Mouse (Mus musculus) limb, embryonic 14.5 days (tissue): ENCODE results near the gene Polr2a. TPM values are rescaled to one million over a fixed set of nuclear protein-coding genes. Genes with fewer than 3 reads are reported as not detected.
A peak's percentile ranks its signal among the peaks of the same experiment; 100 is the strongest.

Experiments used
- ATAC-seq: fragments of 200-750 bp; cut with Nextera tagmentation; 2 replicates; pipeline ENCODE4 v1.8.0; 2017; ENCODE audit warnings: low read depth, moderate number of reproducible peaks, moderate TSS enrichment; ENCODE audit not compliant: low FRiP score
- DNase-seq: peaks from one replicate; pipeline ENCODE4 v3.0.0-alpha.2; 2015; ENCODE audit warnings: low spot score
- H3K27ac ChIP-seq: fragments of 300-500 bp; sonication (generic); replicated peaks from 2 replicates; pipeline ENCODE4 v1.5.1; 2014; ENCODE audit warnings: low read depth, mild to moderate bottlenecking, low read length, moderate library complexity, mixed read lengths
- H3K27me3 ChIP-seq: fragments of 300-500 bp; sonication (generic); 2 replicates; pipeline ENCODE4 v1.6.1; 2014; ENCODE audit warnings: low read length, mixed read lengths; ENCODE audit not compliant: control insufficient read depth, insufficient read depth
- H3K36me3 ChIP-seq: fragments of 300-500 bp; sonication (generic); 2 replicates; pipeline ENCODE4 v1.6.1; 2014; ENCODE audit warnings: mild to moderate bottlenecking, low read length, moderate library complexity, mixed read lengths; ENCODE audit not compliant: control insufficient read depth, insufficient read depth
- H3K4me1 ChIP-seq: fragments of 300-500 bp; sonication (generic); 2 replicates; pipeline ENCODE4 v1.6.1; 2014; ENCODE audit warnings: antibody characterized with exemption, low read length, mixed read lengths; ENCODE audit not compliant: control insufficient read depth, insufficient read depth
- H3K4me2 ChIP-seq: fragments of 300-500 bp; sonication (generic); replicated peaks from 2 replicates; pipeline ENCODE4 v1.6.1; 2014; ENCODE audit warnings: low read depth, mild to moderate bottlenecking, low read length, moderate library complexity; ENCODE audit not compliant: severe bottlenecking
- H3K4me3 ChIP-seq: fragments of 300-500 bp; sonication (generic); replicated peaks from 2 replicates; pipeline ENCODE4 v1.5.1; 2014; ENCODE audit warnings: low read length
- H3K9ac ChIP-seq: fragments of 300-500 bp; sonication (generic); 2 replicates; pipeline ENCODE4 v1.6.1; 2014; ENCODE audit warnings: mild to moderate bottlenecking, low read depth, low read length, moderate library complexity; ENCODE audit not compliant: severe bottlenecking
- H3K9me3 ChIP-seq: fragments of 300-500 bp; sonication (generic); 2 replicates; pipeline ENCODE4 v1.6.1; 2016; ENCODE audit warnings: low read length; ENCODE audit not compliant: control insufficient read depth
- POLR2A ChIP-seq: fragments of 200-500 bp; IDR thresholded peaks from 2 replicates; pipeline ENCODE4 v1.8.0; 2012; ENCODE audit warnings: inconsistent platforms, mild to moderate bottlenecking, moderate library complexity, borderline replicate concordance; ENCODE audit not compliant: insufficient read depth, insufficient read length; ENCODE audit errors: extremely low read depth
- WGBS: fragments of 180-500 bp; shearing (Covaris S2); extraction: QIAGEN DNeasy Blood & Tissue Kit; methylation state at CpG from one replicate; pipeline ENCODE4 v1.1.7; 2014; 5-methylcytosine and 5-hydroxymethylcytosine counted together
- polyA plus RNA-seq, 2 experiments: library from polyadenylated mRNA; depleted of rRNA in 1 of 2; stranded (reverse) in 1 of 2; unstranded in 1 of 2; fragments of >200 nt; fragmentation: Nextera tagmentation in 1 of 2; extraction: Ambion mirVana in 1 of 2; gene quantifications; 2 replicates each; pipeline versions ENCODE4 v1.2.1 to v1.2.3; 2012 to 2014

Polr2a gene
- polyA plus RNA-seq, 2 experiments: 40.7 to 76.6 TPM

- H3K9ac ChIP-seq: no peak overlapping the region
- H3K4me1 ChIP-seq: no peaks in the 10 kb centered on the region
- no peak overlapping the region for H3K27ac ChIP-seq
- H3K36me3 ChIP-seq: no peaks in the 10 kb centered on the region
- no peak for TF ChIP-seq POLR2A
- no peak for ATAC-seq
- no peaks in the 10 kb centered on the region for H3K27me3 ChIP-seq
- H3K4me3 ChIP-seq: 0 out of 2 replicates have a peak overlapping the region, but pooled peaks have one; percentile 7
- 35% methylated on average over 15 of the region's 15 CpGs for WGBS
- DNase-seq: no peak
- no peaks in the 10 kb centered on the region for H3K9me3 ChIP-seq
- H3K4me2 ChIP-seq: peak overlapping the region; percentile 15; the same call in 1 of the 2 replicates
Observed at GRCm38 (mm10) chr11:69784793-69785272, 26.4 kb upstream of the Polr2a start.

- 19% methylated on average over 4 of the region's 4 CpGs for WGBS
- no peak overlapping the region for H3K9ac ChIP-seq
- H3K4me2 ChIP-seq: no peak overlapping the region
- TF ChIP-seq POLR2A: no peak
- H3K27me3 ChIP-seq: no peaks in the 10 kb centered on the region
- H3K36me3 ChIP-seq: peaks cover 18% of the 10 kb centered on the region
- H3K27ac ChIP-seq: no peak overlapping the region
- DNase-seq: no peak
- no peak overlapping the region for H3K4me3 ChIP-seq
- no peaks in the 10 kb centered on the region for H3K9me3 ChIP-seq
- H3K4me1 ChIP-seq: peaks cover 6% of the 10 kb centered on the region
- no peak for ATAC-seq
Observed at GRCm38 (mm10) chr11:69781828-69782227, 23.4 kb upstream of the Polr2a start.

GRCm38 (mm10) chr11:69778985-69779384 is 20.5 kb upstream of the Polr2a start:
- 33% methylated on average over 7 of the region's 7 CpGs for WGBS
- H3K27me3 ChIP-seq: no peaks in the 10 kb centered on the region
- TF ChIP-seq POLR2A: no peak
- H3K27ac ChIP-seq: no peak overlapping the region
- H3K4me1 ChIP-seq: peaks cover 6% of the 10 kb centered on the region
- ATAC-seq: no peak
- H3K4me2 ChIP-seq: no peak overlapping the region
- no peaks in the 10 kb centered on the region for H3K9me3 ChIP-seq
- peaks cover 29% of the 10 kb centered on the region for H3K36me3 ChIP-seq
- no peak for DNase-seq
- no peak overlapping the region for H3K4me3 ChIP-seq
- H3K9ac ChIP-seq: no peak overlapping the region

- Histone ChIP-seq H3K4me3 (no peak overlapping the region), H3K36me3 (peaks cover 29% of the 10 kb centered on the region), H3K27me3 (no peaks in the 10 kb centered on the region), H3K9me3 (no peaks in the 10 kb centered on the region), H3K27ac (no peak overlapping the region), H3K9ac (no peak overlapping the region), H3K4me2 (no peak overlapping the region), H3K4me1 (peaks cover 6% of the 10 kb centered on the region)
- TF ChIP-seq POLR2A: no peak
- ATAC-seq: no peak
- no peak for DNase-seq
- WGBS: 62% methylated on average over 21 of the region's 23 CpGs
Observed at GRCm38 (mm10) chr11:69778258-69778982, 20.0 kb upstream of the Polr2a start.

GRCm38 (mm10) chr11:69777504-69778257 is 19.2 kb upstream of the Polr2a start:
- H3K4me2 ChIP-seq: no peak overlapping the region
- ATAC-seq: no peak
- no peaks in the 10 kb centered on the region for H3K27me3 ChIP-seq
- H3K9ac ChIP-seq: no peak overlapping the region
- H3K36me3 ChIP-seq: peaks cover 29% of the 10 kb centered on the region
- no peak overlapping the region for H3K4me3 ChIP-seq
- 61% methylated on average over 25 of the region's 26 CpGs for WGBS
- H3K4me1 ChIP-seq: peaks cover 6% of the 10 kb centered on the region
- no peak for TF ChIP-seq POLR2A
- H3K27ac ChIP-seq: no peak overlapping the region
- no peaks in the 10 kb centered on the region for H3K9me3 ChIP-seq
- DNase-seq: no peak
